Mouse (Mus musculus): ENCODE results near the gene Rnf215.

GRCm38 (mm10) chr11:4138964-4139363 lies 4.0 kb downstream of the Rnf215 start:
- TF ChIP-seq CTCF (conservative IDR thresholded peaks at IDR 0.05; ENCODE audit: insufficient read depth, insufficient read length, low read depth, low read length), result no peak
- TF ChIP-seq POLR2A (IDR thresholded peaks at IDR 0.05; ENCODE audit: low read depth, low read length), result no peak
